Mouse (Mus musculus): ENCODE data around the gene Txndc15. TPM values are rescaled to one million over a fixed set of nuclear protein-coding genes. Genes with fewer than 3 reads are reported as not detected.
"Not testable (repeated sequence)": the region's sequence is repeated elsewhere in the genome, so short reads cannot be mapped to it uniquely, and the experiment has no call there.

Txndc15 gene
- 10 to 100 TPM; 26.8 to 28.8 TPM for total RNA-seq (2021)
- long read RNA-seq, experiment 1, transcript Txndc15-201 (5 exons, 1,527 nt) = major isoform, 52 of 64 reads
- long read RNA-seq, experiment 1, partial matches to known transcripts = 1 of 64 reads
- long read RNA-seq, experiment 1, other reads (novel, unspliced or antisense) = 11 of 64 reads
- long read RNA-seq, experiment 2, transcript Txndc15-201 (5 exons, 1,527 nt) = major isoform, 56 of 71 reads
- long read RNA-seq, experiment 2, partial matches to known transcripts = 4 of 71 reads
- long read RNA-seq, experiment 2, other reads (novel, unspliced or antisense) = 11 of 71 reads

GRCm38 (mm10) chr13:55714501-55715166, at the start of gene Txndc15:
Gene Txndc15, plus strand, starts transcription at chr13:55714650.
- peak; percentile 80 to 91 for DNase-seq
- intact Hi-C loops (cut with DNase I) = loop anchor here (1.0 kb wide), 1 partner anchor 21 kb away; the partner anchor contains the start of gene B230219D22Rik

GRCm38 (mm10) chr13:55668550-55668949, 45.9 kb upstream of the Txndc15 start:
- intact Hi-C loops (cut with DNase I) = no loop called here
- DNase-seq = no peak

GRCm38 (mm10) chr13:55672711-55673110, 41.7 kb upstream of the Txndc15 start:
- intact Hi-C loops (cut with DNase I) = loop anchor here (5.0 kb wide), 1 partner anchor 55 kb away; the partner anchor contains the start of gene Pcbd2
- no peak for DNase-seq

GRCm38 (mm10) chr13:55677364-55677763, 37.1 kb upstream of the Txndc15 start:
- intact Hi-C loops (cut with DNase I) = no loop called here
- DNase-seq = no peak

GRCm38 (mm10) chr13:55682201-55682600, 32.2 kb upstream of the Txndc15 start:
- intact Hi-C loops (cut with DNase I) = no loop called here
- DNase-seq = no peak

- intact Hi-C loops (cut with DNase I) = no loop called here
Observed at GRCm38 (mm10) chr13:55683581-55683980, 30.9 kb upstream of the Txndc15 start.

GRCm38 (mm10) chr13:55686107-55686633, 28.3 kb upstream of the Txndc15 start:
- no peak for DNase-seq
- intact Hi-C loops (cut with DNase I) = no loop called here

More at GRCm38 (mm10) chr13:55683581-55683980, 30.9 kb upstream of the Txndc15 start:
- DNase-seq = no peak

GRCm38 (mm10) chr13:55687927-55688602, 26.4 kb upstream of the Txndc15 start:
- no peak for DNase-seq
- intact Hi-C loops (cut with DNase I) = no loop called here

GRCm38 (mm10) chr13:55692535-55693242, 21.8 kb upstream of the Txndc15 start, which contains the start of gene B230219D22Rik:
Gene B230219D22Rik, plus strand, starts transcription at chr13:55693124.
- peak; percentile 84 to 85 for DNase-seq
- intact Hi-C loops (cut with DNase I) = loop anchor here (1.0 to 5.0 kb wide), 2 partner anchors 22 to 35 kb away; partner anchors contain the start of genes Pcbd2 and Txndc15

- DNase-seq = no peak
- intact Hi-C loops (cut with DNase I) = loop anchor here (1.0 to 5.0 kb wide), 2 partner anchors 21 to 34 kb away; partner anchors contain the start of genes Pcbd2 and Txndc15
Observed at GRCm38 (mm10) chr13:55693243-55693721, 21.2 kb upstream of the Txndc15 start.

- intact Hi-C loops (cut with DNase I) = loop anchor here (5.0 kb wide), 1 partner anchor 33 kb away; the partner anchor contains the start of gene Pcbd2
- no peak for DNase-seq
Observed at GRCm38 (mm10) chr13:55694110-55694509, 20.3 kb upstream of the Txndc15 start.

- DNase-seq; intact Hi-C loops (cut with DNase I): not testable (repeated sequence)
Observed at GRCm38 (mm10) chr13:55695989-55696388, 18.5 kb upstream of the Txndc15 start.

GRCm38 (mm10) chr13:55704301-55704700, 10.1 kb upstream of the Txndc15 start:
- no peak for DNase-seq
- intact Hi-C loops (cut with DNase I) = no loop called here

GRCm38 (mm10) chr13:55712846-55713245, 1.6 kb upstream of the Txndc15 start:
- no peak for DNase-seq
- intact Hi-C loops (cut with DNase I) = no loop called here

GRCm38 (mm10) chr13:55715167-55715512, 690 bp downstream of the Txndc15 start:
- intact Hi-C loops (cut with DNase I) = no loop called here
- DNase-seq = no peak

- intact Hi-C loops (cut with DNase I) = no loop called here
- DNase-seq = no peak
Observed at GRCm38 (mm10) chr13:55715908-55716510, 1.6 kb downstream of the Txndc15 start.

- intact Hi-C loops (cut with DNase I) = no loop called here
- no peak for DNase-seq
Observed at GRCm38 (mm10) chr13:55721516-55721915, 7.1 kb downstream of the Txndc15 start.

GRCm38 (mm10) chr13:55721995-55722394, 7.5 kb downstream of the Txndc15 start:
- intact Hi-C loops (cut with DNase I) = no loop called here
- DNase-seq = no peak

GRCm38 (mm10) chr13:55726598-55727119, 12.2 kb downstream of the Txndc15 start:
- intact Hi-C loops (cut with DNase I) = loop anchor here (5.0 kb wide), 3 partner anchors 34 to 124 kb away; partner anchors contain the start of gene B230219D22Rik

More at GRCm38 (mm10) chr13:55726598-55727119, 12.2 kb downstream of the Txndc15 start:
- no peak for DNase-seq

All from gastrocnemius, postnatal 36 days (tissue).